Mouse (Mus musculus): ENCODE measurements at regions not wholly inside any gene's neighbourhood (a gene's known extent, or its start where the extent isn't known, plus 50 kb on each side); places are given as distances from the start of the nearest gene placed in this dataset.

DNA sequence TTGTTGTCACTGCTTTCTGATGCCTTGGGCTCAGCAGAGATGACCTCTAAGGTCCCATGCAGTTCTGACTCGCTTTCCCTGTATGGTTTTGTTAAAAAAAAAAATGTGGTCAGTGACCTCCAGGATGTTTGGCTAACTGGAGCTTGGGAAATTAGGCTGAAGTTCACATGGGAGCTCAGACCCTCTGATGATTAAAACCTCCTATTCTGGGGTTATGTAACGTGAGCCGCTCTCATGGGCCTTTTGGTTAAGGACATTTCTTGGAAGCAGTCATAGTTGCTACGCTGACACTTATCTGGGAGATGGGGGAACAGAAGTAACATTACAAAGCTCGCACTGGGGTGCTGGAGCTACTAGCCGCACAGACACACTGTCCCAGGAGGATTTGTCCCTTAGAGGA lies 274.9 kb downstream of the Foxo1 start:
- DNase-seq (ENCODE audit: low spot score in 2 of 2) = no peak

DNA sequence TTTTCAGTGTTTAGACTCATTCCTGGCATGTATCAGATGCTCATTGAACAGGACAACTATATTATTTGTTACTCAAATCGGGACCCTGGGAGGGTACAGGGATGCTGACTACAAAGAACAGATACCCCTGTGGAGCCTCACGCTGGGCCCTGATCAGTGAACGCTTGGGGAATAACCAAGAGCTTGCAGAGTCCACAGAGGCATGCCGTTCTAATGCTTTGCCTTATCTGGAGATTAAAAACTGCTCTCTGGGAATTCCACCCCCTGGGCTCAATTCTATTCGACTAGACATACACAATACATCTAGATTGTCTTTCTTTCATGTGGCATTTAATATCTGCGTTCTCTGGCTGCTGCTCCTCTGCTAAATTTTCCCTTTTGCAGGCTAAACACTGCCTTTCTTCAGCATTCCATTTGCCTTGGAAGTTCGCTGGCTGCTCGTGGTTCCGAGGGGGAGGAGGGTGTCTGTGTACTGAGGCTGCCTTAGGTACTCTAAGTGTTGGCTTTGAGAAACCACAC lies 272.8 kb downstream of the Foxo1 start:
- no peak for DNase-seq (ENCODE audit: low spot score in 2 of 2)

DNA sequence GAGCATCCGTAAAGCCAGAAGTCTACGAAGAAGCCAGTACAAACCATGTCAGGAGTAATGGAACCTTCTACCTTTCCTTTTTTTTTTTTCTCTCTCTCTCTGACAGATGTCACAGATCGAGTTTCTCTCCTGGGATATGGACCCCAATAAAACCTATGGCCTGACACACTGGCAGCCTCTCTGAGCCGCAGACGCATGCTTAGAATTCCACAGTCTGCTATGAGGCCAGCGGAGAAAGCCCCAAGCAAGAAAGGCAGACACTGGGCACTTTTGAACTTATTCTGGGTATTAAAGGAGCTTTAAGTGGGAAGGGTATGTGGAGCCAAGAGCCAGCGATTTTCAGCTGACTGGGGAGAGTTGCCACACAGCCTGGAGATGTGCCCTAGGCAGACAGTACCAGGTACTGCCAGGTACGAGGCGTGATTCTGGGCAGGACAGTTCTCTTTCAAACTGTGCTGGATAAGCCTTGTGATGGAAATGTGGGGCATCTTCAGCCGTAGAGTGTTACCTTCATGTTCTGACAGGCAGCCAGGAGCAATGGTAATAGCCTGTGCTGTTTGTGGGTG lies 271.8 kb downstream of the Foxo1 start:
- no peak for DNase-seq (ENCODE audit: low spot score in 2 of 2)

DNA sequence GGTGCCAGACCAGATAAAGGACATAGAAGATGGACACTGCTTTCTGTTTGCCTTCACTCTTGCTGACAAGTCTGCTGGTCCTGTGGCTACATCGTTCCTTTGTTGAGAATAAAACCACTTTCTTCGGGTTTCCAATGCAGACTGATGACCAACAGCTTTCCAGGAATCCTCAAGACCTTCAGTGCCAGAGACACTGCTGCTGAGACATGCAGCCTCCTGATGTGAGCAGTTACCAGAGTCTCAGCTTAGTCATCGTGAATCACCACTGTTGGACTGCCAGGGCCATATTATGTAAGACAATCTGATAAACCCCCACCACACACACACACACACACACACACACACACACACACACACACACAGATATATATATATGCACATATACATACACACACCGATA lies 270.2 kb downstream of the Foxo1 start:
- DNase-seq (ENCODE audit: low spot score in 2 of 2) = no peak

DNA sequence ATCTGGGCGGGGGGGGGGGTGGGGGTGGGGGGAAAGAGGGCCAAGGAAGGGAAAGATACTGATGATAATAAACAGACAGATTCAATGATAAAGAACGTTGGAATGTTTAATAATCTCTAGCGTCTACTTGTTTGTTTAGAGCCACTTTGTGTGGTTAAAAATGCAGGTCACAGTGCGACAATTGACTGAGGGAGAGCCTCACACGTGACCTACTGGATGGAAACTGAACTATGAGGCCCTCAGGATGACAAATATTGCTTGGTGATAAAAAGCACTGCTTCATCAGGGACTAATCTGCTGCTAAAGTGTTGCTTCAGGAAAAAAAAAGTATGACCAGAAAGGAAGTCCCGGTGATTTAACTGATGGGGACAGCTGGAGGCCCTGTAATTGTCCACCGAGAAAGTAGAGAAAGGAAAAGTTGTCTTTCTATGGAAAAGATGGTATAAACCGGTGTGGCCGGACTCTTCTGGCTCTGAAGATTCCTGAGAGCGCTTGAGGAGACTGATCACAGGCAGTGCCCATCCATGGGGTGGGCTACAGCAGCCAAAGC lies 269.3 kb downstream of the Foxo1 start:
- no peak for DNase-seq (ENCODE audit: low spot score in 2 of 2)

DNA sequence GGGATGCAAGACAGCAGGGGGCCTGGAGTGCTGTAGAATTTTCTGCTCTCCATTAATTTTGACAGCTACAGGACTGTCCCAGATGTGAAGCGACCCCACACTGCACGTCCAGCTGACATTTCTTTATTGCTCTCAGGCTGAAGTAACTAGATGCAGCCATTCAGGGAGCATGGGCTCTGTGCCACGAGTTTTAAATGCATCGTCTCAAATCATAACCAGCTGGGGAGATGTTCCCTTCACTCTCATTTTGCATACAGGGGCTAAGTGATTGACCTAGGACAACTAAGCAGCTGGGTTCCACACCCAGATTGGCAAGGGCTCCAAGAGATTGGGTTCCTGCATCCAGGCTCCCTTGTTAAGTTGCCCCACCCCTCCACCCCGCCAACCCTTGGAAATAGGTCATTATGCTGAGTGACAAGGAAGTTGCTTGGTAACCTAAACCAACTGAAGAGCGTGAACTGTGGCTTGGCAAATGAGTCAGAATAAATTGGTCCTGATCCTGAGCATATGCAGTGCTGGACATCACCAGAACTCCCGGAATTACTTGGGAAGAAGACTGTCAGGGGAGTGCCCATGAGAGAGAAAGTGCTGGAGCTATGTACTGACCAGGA lies 267.4 kb downstream of the Foxo1 start:
- no peak for DNase-seq (ENCODE audit: low spot score in 2 of 2)

DNA sequence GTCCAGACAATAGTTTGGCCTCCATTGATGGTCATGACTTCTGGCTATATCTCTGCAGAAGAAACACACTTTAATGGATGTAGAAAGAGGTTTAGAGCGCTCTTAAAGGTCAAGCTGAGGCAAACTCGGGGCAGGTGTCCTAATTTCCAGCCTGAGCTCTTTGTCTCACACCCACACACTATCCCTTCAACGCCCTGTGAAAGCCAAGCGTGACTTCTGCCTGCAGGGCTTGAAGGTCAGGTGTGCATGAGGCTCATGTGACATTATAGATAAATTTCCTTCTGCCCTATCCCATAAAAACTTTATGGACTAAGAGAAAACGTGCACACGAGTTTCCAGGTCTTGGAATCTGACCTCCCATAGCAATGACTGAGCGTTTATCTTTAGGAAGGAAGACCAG lies 266.0 kb downstream of the Foxo1 start:
- no peak for DNase-seq (ENCODE audit: low spot score in 2 of 2)

DNA sequence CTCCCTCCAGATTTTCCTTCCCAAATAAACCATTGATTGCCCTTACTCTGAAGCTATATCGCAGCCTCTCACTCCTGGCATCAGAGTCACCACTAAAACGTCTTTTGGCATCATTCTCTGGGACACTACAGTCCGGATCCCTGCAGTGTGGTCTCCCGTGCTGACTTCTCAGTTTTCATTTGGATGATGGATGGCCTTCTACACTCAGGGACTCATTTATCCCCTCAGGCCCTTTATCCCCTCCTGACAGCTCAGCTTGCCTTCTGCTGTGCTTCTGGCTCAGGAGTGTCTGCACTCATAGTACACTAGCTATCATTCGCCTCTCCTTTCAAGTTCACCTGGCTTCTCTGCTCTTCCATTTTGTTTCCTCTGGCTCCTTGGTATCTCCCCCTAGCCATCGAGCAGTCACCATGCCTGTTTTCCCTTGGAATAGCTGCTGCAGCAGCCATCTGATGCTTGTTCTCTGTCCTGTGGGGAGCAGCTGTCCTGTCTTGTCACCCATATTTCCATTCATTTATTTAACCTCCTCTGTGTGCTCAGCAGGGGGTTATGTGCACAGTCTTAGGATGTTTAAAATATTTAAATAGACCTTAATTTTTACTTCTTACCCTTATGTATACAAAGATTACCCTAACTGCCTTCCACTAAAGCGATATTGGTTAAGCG lies 263.7 kb downstream of the Foxo1 start:
- DNase-seq (ENCODE audit: low spot score in 2 of 2) = no peak

DNA sequence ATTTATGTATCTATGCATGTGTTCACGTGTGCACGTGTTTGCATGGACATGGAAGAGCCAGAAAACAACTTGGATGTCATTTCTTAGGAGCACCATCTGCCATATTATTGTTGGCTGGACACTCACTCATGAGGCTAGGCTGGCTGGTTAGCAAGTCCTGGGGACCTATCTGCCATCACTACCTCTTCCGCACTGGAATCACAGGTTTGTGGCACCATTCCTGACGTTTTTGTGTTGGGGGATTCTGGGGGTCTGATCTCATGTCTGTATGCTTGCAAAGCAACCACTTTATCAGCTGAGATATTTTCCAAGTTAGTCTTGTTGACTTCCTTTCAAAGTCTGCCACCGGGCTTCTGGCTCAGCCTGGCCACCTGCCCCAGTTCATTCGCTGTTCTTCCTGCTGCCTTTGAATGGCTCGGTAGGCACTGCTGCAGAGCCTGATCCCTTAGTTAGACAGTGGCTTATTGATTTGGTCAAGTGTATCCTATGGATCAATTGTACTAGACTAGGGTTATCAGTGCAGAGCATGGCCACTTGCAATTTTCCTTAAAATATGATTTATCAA lies 262.4 kb downstream of the Foxo1 start:
- DNase-seq (ENCODE audit: low spot score in 2 of 2) = no peak

DNA sequence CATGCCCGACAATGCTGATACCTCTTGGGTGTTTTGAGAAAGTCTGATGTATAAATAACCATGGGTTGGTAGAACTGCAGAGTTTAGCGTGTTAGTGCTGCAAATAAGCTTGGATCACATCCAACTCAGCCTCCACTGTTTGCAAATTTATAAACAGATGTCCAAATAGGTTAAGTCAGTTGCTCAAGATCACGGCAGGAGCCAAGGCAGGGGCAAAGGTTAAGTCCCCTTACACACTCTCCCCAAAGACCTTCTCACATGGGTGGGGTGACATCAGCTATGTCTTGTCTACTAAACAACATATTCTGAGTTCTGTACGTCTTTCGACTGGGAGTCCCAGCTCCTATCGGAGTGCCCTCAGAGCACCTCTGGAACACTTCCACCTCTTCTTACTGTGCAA lies 261.0 kb downstream of the Foxo1 start:
- no peak for DNase-seq (ENCODE audit: low spot score in 2 of 2)

DNA sequence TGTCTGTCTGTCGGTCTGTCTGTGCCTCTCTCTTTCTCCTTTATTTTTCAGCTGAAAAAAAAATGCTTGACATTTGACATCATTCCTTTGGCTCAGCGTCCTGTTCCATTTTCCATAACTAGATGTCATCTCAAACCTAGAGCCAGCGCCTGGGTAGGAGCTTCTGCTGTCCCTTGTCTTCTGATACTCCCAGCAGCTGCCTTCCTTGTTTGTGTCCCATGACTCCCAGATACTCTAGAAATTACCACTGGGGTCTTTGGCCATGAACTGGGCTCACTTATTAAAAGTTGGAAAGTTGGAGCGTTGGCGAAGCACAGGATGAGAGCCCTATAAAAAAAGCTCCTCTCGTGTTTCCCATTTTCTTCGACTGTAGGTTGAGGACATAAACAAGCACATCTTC lies 260.4 kb downstream of the Foxo1 start:
- no peak for DNase-seq (ENCODE audit: low spot score in 2 of 2)

DNA sequence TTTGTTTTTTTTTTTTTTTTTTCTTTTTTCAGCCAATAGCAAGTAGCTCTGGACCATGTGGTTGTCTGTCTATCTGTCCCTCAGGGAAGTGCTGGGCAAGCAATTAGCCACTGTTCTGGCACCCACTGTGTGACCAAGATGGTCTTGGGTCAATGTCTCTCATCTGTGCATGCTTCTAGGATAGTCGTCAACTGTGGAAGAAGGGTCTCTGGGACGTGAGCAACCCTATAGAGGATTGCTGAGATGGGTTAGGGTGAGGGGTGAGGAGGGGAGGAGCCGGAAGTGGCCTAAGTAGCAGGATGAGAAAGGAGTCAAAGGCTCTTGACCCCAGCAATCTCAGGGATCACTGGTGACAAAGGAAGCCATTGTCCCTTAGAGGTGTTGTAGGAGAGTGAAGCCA lies 259.6 kb downstream of the Foxo1 start:
- DNase-seq (ENCODE audit: low spot score in 2 of 2) = no peak

DNA sequence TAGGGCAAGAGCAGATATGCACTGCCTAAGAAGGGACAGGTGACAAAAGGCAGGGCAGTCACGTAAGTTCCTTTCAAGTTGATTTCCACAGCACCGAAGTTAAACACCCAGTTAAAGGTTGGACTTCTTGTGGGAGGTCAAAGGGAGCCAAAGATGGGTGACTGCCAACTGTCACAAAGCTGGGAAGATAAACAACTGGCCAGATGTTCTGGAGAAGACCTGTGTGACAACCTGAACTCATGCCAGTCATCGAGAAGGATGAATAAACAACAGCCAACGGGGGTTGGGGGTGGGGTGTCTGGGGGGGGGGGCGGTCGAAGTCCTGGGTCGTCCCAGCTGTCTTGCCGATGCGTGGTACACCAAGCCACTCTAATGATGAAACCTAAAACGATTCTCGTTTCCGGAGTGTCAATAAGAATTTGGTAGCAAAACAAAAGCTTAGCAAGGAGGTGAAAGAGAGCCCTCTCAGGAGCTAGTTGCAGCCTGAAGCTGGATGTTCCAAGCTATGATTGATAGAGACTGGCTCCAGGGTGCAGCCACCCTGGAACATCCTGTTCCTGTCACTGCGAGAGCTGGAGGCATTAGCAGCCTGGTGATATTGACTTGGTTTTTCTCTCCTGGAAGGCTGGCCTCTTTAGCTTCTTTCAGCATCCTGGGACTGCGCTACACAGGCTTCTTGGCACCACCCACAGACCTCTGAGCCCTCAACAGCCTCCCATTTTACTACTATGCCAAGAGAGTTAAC lies 259.0 kb downstream of the Foxo1 start:
- no peak for DNase-seq (ENCODE audit: low spot score in 2 of 2)

DNA sequence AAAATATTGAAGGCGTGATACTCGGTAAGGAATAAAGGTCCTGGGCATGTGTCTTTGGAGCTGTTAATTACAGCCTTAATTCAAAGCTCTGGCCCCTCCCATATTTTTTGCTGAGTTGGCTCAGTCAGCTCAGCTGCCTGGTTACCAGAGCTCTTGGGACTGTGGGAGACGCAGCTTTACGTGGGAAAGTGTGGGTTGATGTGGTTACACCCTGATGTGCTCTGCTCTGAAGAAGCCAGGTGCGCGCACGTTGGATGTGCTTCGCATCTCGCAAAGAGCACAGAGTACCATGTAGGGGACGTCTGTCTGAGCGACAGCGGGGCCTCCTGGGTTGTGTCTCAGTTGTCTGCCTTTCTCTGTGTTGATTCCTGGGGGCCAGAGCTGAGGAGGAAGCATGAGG lies 254.8 kb downstream of the Foxo1 start:
- DNase-seq (ENCODE audit: low spot score in 2 of 2) = no peak

DNA sequence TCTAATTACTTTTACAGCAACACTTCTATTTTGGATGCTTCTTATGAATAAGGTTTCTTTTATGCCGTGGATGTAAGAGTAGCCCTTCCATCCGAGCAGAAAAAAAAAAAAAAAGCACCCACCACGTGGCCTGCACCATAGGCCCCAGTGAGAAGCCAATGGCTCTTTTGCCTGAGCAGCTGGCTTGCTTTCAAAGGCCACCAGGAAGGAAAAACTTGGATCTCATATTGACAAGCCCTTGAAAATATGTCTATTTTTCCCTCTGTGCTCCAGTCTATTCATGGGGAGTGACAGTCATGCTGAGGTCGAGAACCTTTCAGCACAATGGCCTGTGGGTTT lies 252.4 kb downstream of the Foxo1 start:
- no peak for DNase-seq (ENCODE audit: low spot score in 2 of 2)

DNA sequence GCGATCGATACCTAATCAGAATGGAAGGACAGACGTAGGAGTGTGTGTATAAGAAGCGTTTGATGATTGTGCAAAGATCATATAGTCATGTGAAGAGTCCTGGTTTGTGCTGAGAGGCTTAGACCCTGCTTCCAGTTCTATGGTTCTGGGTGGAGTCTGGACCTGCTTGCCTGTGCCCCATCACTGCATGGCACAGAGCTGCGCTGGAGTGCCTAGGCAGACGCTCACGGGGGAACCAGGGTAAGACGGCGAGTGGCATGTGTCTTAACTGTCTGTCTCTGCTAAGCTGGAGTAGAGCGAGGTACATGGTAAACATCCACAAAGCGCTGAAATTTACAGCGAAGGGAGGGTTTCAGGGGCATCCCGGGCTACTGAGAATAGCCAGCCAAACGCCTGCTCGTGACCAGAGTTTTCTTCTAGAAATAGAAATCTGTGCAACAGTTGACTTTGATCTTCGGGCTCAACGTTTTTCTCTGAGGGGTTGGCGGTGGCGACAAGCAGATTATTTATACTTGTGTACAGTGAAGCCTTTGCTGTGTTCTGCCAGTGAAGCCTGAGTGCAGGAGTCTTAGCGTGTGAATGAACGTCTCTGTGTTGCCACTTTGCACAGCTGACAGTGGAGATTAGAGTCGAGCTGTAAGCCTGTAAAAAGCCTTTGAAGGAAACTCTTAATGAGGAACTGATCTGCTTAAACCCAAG lies 251.9 kb downstream of the Foxo1 start:
- peak in 1 of 2 experiments; percentile 29 for DNase-seq (ENCODE audit: low spot score in 2 of 2)

DNA sequence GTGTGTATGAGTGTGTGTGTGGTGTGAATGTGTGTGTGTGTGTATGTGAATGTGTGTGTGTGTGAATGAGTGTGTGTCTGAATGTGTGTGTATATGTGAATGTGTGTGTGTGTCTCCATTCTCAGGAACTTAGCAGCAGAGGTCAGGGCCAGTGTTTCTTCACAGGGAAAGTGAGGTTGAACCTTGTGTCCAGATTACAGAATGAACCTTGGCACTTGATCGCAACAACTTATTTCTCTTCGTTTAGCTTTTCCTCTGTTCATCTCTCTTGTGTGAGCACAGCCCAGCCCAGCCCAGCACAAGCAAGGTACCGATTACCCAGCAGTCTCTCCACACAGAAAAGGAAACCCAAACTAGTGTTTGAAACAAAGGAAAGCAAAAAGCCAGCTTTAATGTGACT lies 249.7 kb downstream of the Foxo1 start:
- no peak for DNase-seq (ENCODE audit: low spot score in 2 of 2)

DNA sequence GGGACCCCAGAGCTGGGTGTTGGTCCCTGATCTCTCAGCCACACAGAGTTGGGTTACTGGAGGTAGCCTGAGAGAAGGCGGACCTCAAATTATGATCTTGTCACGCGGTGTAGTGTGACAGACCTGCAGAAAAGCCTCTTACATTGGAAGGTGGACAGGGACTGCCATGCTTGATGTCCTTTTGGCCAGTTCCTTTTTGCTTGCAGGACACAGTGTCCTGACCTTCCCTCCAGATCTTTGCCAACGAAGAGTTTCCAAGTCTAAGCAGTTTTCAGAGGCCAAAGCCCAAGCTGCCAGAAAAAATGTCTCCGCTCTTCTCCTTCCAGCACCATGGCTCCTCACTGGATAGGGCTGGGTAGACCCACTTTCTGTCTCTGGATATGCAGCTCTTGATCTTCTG lies 248.6 kb downstream of the Foxo1 start:
- no peak for DNase-seq (ENCODE audit: low spot score in 2 of 2)

DNA sequence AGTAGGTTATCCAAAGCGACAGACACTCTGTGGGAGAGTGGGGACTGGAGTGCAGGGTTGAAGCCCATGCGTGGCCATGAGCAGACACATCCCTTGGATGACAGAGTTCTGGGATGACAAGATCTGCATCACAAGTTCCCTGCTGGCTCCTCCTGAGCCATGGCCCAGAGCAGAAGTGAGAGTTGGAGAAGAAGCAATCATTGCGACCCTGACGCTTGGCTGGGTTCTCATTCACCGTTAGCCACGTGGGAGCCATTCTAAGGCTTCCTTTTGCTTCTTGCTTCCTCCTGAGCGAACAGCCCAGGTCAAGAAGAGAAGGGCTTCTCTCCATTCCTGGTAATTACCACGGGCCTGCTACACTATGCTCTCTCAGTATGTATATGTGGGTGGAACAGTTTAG lies 244.6 kb downstream of the Foxo1 start:
- DNase-seq (ENCODE audit: low spot score in 2 of 2) = no peak

DNA sequence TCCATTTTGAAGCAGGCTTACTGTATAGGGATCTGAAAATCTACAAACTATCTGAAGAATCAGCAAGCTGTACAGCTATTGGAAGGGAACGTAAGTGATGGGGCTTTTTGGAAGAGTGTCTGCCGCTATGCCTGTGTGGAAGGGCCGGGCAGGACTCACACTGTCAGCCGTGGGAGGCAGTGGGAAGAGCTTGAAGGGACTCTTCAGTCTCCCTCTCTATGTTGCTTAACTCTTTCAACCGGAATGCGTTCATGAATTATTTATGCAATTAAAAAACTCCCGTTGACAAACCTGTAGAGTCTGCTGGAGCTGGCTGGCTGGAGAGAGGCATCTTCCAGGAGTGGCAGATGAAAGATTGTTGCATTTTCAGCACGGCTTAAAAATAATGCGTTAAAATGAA lies 243.4 kb downstream of the Foxo1 start:
- no peak for DNase-seq (ENCODE audit: low spot score in 2 of 2)

DNA sequence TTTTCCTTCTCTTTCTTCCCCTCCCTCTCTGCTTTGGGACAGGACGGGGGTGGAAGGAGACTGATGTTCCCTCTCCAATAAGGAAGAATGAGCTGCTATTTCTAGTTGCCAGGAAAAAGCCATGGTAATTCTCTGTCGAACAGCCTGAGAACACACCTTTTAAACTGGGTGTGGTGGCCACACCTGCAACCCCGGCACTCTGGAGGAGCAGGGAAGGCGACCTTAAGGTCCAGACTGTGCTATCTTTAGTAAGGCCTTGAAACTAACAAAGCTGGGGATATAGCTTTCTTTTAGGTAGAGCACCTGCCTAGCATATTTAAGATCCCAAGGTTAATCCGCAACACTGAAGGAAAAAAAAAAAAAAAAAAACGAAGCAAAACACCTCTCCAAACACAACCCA lies 242.7 kb downstream of the Foxo1 start:
- DNase-seq (ENCODE audit: low spot score in 2 of 2) = no peak

Measured in frontal cortex, postnatal 25 days (tissue).